Mouse (Mus musculus): Measurements from ENCODE around the gene Ano1.

Gene Ano1

GRCm38 (mm10) chr7:144751833-144752232, at the start of gene Ano1:
Gene Ano1 (minus strand): TSS chr7:144751974.
- no peak for DNase-seq (ENCODE audit: low read depth)

GRCm38 (mm10) chr7:144798471-144798870, 46.7 kb upstream of the Ano1 start:
- DNase-seq (ENCODE audit: low read depth) = no peak

- no peak for DNase-seq (ENCODE audit: low read depth)
Measured at GRCm38 (mm10) chr7:144796986-144797735, 45.4 kb upstream of the Ano1 start.

GRCm38 (mm10) chr7:144795976-144796474, 44.3 kb upstream of the Ano1 start:
- no peak for DNase-seq (ENCODE audit: low read depth)

- DNase-seq (ENCODE audit: low read depth) = no peak
Measured at GRCm38 (mm10) chr7:144793296-144793695, 41.5 kb upstream of the Ano1 start.

- no peak for DNase-seq (ENCODE audit: low read depth)
Measured at GRCm38 (mm10) chr7:144791426-144791825, 39.7 kb upstream of the Ano1 start.

- no peak for DNase-seq (ENCODE audit: low read depth)
Measured at GRCm38 (mm10) chr7:144789601-144790556, 38.1 kb upstream of the Ano1 start.

- no peak for DNase-seq (ENCODE audit: low read depth)
Measured at GRCm38 (mm10) chr7:144788631-144789030, 36.9 kb upstream of the Ano1 start.

GRCm38 (mm10) chr7:144787501-144787900, 35.7 kb upstream of the Ano1 start:
- no peak for DNase-seq (ENCODE audit: low read depth)

GRCm38 (mm10) chr7:144786571-144786970, 34.8 kb upstream of the Ano1 start:
- DNase-seq (ENCODE audit: low read depth) = no peak

- DNase-seq (ENCODE audit: low read depth) = no peak
Measured at GRCm38 (mm10) chr7:144784176-144784575, 32.4 kb upstream of the Ano1 start.

- no peak for DNase-seq (ENCODE audit: low read depth)
Measured at GRCm38 (mm10) chr7:144782402-144782801, 30.6 kb upstream of the Ano1 start.

GRCm38 (mm10) chr7:144781337-144781736, 29.6 kb upstream of the Ano1 start:
- no peak for DNase-seq (ENCODE audit: low read depth)

GRCm38 (mm10) chr7:144780190-144780589, 28.4 kb upstream of the Ano1 start:
- no peak for DNase-seq (ENCODE audit: low read depth)

GRCm38 (mm10) chr7:144779691-144780090, 27.9 kb upstream of the Ano1 start:
- DNase-seq (ENCODE audit: low read depth) = no peak

- no peak for DNase-seq (ENCODE audit: low read depth)
Measured at GRCm38 (mm10) chr7:144777805-144778204, 26.0 kb upstream of the Ano1 start.

GRCm38 (mm10) chr7:144775804-144776447, 24.2 kb upstream of the Ano1 start:
- peak; percentile 79 for DNase-seq (ENCODE audit: low read depth)

- DNase-seq (ENCODE audit: low read depth) = no peak
Measured at GRCm38 (mm10) chr7:144775214-144775613, 23.4 kb upstream of the Ano1 start.

- DNase-seq (ENCODE audit: low read depth) = no peak
Measured at GRCm38 (mm10) chr7:144774283-144774682, 22.5 kb upstream of the Ano1 start.

- DNase-seq (ENCODE audit: low read depth) = no peak
Measured at GRCm38 (mm10) chr7:144770116-144770515, 18.3 kb upstream of the Ano1 start.

GRCm38 (mm10) chr7:144769434-144770080, 17.8 kb upstream of the Ano1 start:
- DNase-seq (ENCODE audit: low read depth) = no peak

GRCm38 (mm10) chr7:144768845-144769244, 17.1 kb upstream of the Ano1 start:
- DNase-seq (ENCODE audit: low read depth) = no peak
